Mouse (Mus musculus) liver, embryonic 12.5 days (tissue): ENCODE measurements around the gene 1700061G19Rik. TPM values are rescaled to one million over a fixed set of nuclear protein-coding genes. Genes with fewer than 3 reads are reported as not detected.

Source experiments
- ATAC-seq: fragments of 200-750 bp; cut with Nextera tagmentation; 2 replicates; pipeline ENCODE4 v1.8.0; 2017; ENCODE audit warnings: moderate number of reproducible peaks, mild to moderate bottlenecking, moderate library complexity
- H3K27ac ChIP-seq: fragments of 300-500 bp; sonication (generic); 2 replicates; pipeline ENCODE4 v1.5.1; 2016; ENCODE audit warnings: mild to moderate bottlenecking
- H3K27me3 ChIP-seq: fragments of 300-500 bp; sonication (generic); replicated peaks from 2 replicates; pipeline ENCODE4 v1.6.1; 2016; ENCODE audit warnings: mild to moderate bottlenecking, moderate library complexity
- H3K36me3 ChIP-seq: fragments of 300-500 bp; sonication (generic); 2 replicates; pipeline ENCODE4 v1.6.1; 2016; ENCODE audit warnings: mild to moderate bottlenecking, moderate library complexity
- H3K4me1 ChIP-seq: fragments of 300-500 bp; sonication (generic); 2 replicates; pipeline ENCODE4 v1.6.1; 2016
- H3K4me2 ChIP-seq: fragments of 300-500 bp; sonication (generic); 2 replicates; pipeline ENCODE4 v1.6.1; 2016; ENCODE audit warnings: mild to moderate bottlenecking, moderate library complexity
- H3K4me3 ChIP-seq: fragments of 300-500 bp; sonication (generic); 2 replicates; pipeline ENCODE4 v1.5.1; 2016; ENCODE audit warnings: mild to moderate bottlenecking, moderate library complexity
- H3K9ac ChIP-seq: fragments of 300-500 bp; sonication (generic); 2 replicates; pipeline ENCODE4 v1.6.1; 2016; ENCODE audit warnings: mild to moderate bottlenecking, moderate library complexity
- H3K9me3 ChIP-seq: fragments of 300-500 bp; sonication (generic); replicated peaks from 2 replicates; pipeline ENCODE4 v1.6.1; 2016; ENCODE audit warnings: mild to moderate bottlenecking, moderate library complexity
- WGBS: fragments of 180-500 bp; shearing (Covaris S2); methylation state at CpG from one replicate; pipeline ENCODE4 v1.1.7; 2016; ENCODE audit not compliant: insufficient replicate concordance; 5-methylcytosine and 5-hydroxymethylcytosine counted together
- polyA plus RNA-seq: library from polyadenylated mRNA; unstranded; fragments of >200 nt; fragmentation: Nextera tagmentation; extraction: Ambion mirVana; gene quantifications from 2 replicates; pipeline ENCODE4 v1.2.1, GENCODE M21; 2016

Gene 1700061G19Rik
- polyA plus RNA-seq: 0.08 and 0.11 TPM in 2 replicates

DNA sequence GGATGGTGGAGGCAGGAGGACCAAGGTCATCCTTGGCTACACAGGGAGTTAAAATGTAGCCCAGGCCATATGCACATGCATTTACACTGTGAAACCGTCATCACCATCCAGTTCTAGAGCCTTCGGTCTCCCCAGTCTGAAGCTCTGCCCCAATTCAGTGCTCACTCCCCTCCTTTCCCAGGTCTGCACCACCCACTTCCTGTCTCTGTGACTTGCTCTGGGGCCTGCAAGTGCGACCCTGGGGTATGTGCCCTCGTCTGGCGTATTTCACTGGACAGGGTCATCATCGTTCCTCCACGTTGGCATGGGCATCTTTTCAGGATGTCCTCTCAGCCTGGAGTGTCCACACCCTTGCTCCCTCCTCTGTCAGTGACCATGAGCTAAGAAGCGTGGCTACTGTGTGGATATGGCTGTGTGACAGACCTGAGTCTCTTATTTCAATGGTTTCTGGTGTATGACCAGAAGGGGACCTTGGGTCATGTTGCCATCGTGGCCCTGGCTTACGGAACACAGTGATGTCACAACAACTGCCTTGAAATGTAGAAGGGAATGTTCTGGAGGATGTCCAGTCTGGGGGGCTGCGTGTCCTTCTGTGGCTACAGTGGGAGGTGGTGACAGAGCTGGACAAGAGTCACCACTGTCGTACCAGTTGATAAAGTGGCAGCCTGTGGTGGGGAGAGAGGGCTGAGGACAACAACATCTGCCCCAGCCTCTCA, at the start of gene 1700061G19Rik:
TSS of gene 1700061G19Rik (plus strand) at position 542 of the 716 bp plus-strand sequence.
- Histone ChIP-seq H3K4me1 (peaks cover 5% of the 10 kb centered on the region), H3K36me3 (no peaks in the 10 kb centered on the region), H3K4me3 (no peak within 1 kb of the TSS), H3K9ac (no peak within 1 kb of the TSS), H3K27me3 (peaks cover 21% of the 10 kb centered on the region; the same call in 1 of the 2 replicates), H3K27ac (no peak within 1 kb of the TSS), H3K9me3 (no peaks in the 10 kb centered on the region), H3K4me2 (no peak within 1 kb of the TSS)
- WGBS: 62% methylated on average over 12 of the region's 12 CpGs
- ATAC-seq: no peak

DNA sequence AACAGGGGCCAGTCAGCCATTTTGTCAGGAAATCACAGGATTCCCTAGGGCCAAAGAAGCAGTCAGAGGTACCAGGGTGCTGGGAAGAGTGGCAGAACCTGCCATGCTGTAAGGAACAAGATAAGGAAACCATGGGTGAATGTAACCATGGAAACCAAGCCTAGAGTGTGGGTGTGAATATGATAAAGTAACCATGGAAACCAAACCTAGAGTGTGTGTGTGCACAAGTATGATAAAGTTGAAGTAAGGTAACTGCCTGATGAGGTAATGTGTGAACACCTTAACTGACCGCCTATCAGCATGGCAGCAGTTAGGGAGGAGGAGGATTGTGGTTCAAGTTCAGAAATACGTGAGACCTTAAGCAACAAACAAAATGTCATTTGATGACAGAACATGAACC, 48.6 kb upstream of the 1700061G19Rik start:
- Histone ChIP-seq H3K4me2 (peak overlapping the region; percentile 94), H3K4me3 (peak overlapping the region; percentile 40), H3K9me3 (no peaks in the 10 kb centered on the region), H3K36me3 (peaks cover 11% of the 10 kb centered on the region), H3K9ac (peak overlapping the region; percentile 92), H3K27ac (peak overlapping the region; percentile 96), H3K27me3 (peaks cover 17% of the 10 kb centered on the region), H3K4me1 (peaks cover 85% of the 10 kb centered on the region)
- WGBS: 29% methylated on average over 2 of the region's 2 CpGs
- ATAC-seq: peak; percentile 69

DNA sequence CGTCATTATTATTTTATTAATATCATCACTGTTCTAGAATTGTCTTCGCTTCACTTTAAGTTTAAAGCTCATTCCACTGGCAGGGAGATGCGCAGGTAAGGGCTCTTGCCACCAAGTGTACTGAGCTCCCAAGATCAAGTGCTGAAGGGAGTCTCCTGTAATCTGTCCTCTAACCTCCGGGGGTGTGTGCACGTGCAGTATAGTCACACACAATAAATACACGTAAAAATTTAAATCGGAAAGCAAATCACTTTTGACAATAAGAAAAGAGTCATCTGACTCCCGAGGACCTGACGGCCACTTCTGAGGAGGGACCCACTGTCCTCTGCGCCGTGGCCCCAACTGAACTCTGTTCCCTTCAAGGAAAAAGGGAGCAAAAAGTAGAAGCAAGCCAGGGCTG, 46.1 kb upstream of the 1700061G19Rik start:
- H3K9me3 ChIP-seq: no peaks in the 10 kb centered on the region
- H3K27ac ChIP-seq: peak overlapping the region; percentile 96
- peak overlapping the region; percentile 92 for H3K4me3 ChIP-seq
- WGBS: 31% methylated on average over 11 of the region's 11 CpGs
- no peaks in the 10 kb centered on the region for H3K36me3 ChIP-seq
- ATAC-seq: no peak
- peaks cover 71% of the 10 kb centered on the region for H3K4me1 ChIP-seq
- H3K9ac ChIP-seq: peak overlapping the region; percentile 92
- H3K27me3 ChIP-seq: peaks cover 31% of the 10 kb centered on the region
- peak overlapping the region; percentile 94 for H3K4me2 ChIP-seq

DNA sequence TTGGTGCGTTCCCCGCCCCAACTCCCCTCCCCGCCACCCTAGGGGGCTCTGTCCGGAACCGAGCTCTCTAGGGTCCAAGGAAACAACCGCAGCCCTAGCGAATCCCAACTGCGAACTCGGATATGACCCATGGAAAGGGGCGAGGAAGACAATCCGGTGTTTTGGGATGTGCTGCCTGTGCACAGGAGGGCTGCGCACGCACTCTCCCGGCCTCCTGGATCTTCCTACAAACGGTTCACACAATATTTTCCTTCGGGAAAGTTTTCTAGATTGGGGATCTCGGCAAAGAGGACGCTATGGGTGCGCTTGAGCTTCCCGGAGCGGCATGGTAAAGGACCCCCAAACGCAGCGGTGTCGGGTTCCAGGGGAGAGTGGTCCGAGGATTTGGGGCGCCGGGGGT, 45.5 kb upstream of the 1700061G19Rik start:
- H3K4me2 ChIP-seq: peak overlapping the region; percentile 94
- peak overlapping the region; percentile 96 for H3K27ac ChIP-seq
- no peak for ATAC-seq
- H3K36me3 ChIP-seq: no peaks in the 10 kb centered on the region
- H3K4me1 ChIP-seq: peaks cover 65% of the 10 kb centered on the region
- peaks cover 31% of the 10 kb centered on the region for H3K27me3 ChIP-seq
- WGBS: 3% methylated on average over 27 of the region's 27 CpGs
- no peaks in the 10 kb centered on the region for H3K9me3 ChIP-seq
- H3K9ac ChIP-seq: peak overlapping the region; percentile 92
- peak overlapping the region; percentile 92 for H3K4me3 ChIP-seq

DNA sequence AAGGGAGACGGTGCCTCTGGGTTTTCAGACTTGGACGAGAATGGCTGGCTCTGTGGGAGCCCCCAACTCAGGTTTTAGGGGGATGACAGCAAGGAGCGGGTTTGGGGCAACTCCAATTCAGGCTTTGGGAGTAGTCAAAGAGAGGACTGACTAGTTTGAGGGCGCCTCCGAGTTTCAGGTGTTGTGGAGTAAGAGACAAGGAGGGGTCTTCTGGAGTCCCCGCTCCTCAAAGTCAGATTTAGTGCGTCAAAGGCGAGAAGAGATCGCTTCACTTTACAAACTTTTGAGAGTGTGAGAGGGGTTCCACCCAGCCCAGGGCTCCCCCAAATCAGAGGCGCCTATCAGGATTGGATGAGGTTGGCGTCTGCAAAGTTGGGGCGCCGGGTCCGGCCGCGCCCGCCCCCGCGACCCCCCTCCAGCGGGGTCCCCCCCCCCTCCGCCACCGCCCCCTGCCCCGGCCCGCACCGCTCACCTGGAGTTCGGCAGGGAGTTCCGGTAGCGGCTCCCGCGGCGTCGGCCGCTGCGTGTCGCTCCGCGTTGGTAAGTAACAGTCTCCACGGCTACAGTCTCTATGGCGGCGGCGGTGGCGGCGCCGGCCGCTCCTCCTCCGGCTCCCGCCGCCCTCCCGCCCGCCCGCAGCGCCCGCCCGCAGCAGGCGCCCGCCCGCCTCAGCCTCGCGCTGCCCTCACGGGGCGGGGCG, 44.7 kb upstream of the 1700061G19Rik start, which contains the start of gene Rfx2:
TSS of gene Rfx2 (minus strand) at position 603 of the 700 bp plus-strand sequence.
- H3K9me3 ChIP-seq: no peaks in the 10 kb centered on the region
- H3K27me3 ChIP-seq: peaks cover 31% of the 10 kb centered on the region
- peaks cover 65% of the 10 kb centered on the region for H3K4me1 ChIP-seq
- H3K36me3 ChIP-seq: no peaks in the 10 kb centered on the region
- under 1% methylated on average over 37 of the region's 62 CpGs for WGBS
- H3K9ac ChIP-seq: peak within 1 kb of the TSS; percentile 92
- peak within 1 kb of the TSS; percentile 92 for H3K4me3 ChIP-seq
- H3K27ac ChIP-seq: peak within 1 kb of the TSS; percentile 96
- H3K4me2 ChIP-seq: peak within 1 kb of the TSS; percentile 94
- ATAC-seq: no peak; the same call in 1 of the 2 replicates

DNA sequence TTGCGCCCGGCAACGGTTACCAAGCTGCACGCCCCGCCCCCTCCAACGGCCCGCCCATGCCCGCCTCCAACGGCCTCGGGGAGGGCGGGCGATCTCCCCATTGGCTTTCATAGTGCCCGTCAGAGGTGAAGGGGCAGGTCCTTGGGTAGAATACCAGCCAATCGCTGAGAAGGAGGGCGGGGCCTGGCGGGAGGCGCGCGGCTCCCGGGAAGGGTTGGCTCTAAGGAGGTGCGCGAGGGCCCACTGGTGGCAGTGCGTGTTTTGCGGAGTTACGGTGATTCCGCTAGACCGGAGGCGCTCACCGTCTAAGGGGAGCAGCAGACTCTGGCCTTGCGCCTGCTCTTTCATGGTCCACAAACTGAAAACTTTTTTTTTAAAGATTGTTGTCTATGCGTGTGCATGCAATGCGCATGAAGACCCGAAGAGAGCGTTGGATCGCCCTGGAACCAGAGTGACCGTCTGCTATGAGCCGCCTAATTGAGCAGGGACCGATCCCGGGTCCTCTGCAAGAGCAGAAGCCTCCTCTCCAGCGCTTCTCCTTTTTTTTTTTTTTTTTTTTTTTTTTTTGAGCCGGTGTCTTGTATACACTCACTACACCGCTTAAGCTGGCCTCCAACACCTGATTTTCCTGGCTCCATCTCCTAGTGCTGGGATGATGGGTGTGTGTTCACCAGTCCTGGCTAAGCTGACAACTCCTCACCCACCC, 44.0 kb upstream of the 1700061G19Rik start:
- WGBS: under 1% methylated on average over 42 of the region's 42 CpGs
- Histone ChIP-seq H3K9me3 (no peaks in the 10 kb centered on the region), H3K27me3 (peaks cover 35% of the 10 kb centered on the region), H3K27ac (no peak overlapping the region), H3K9ac (peak overlapping the region; percentile 66), H3K36me3 (no peaks in the 10 kb centered on the region), H3K4me3 (peak overlapping the region; percentile 92), H3K4me1 (peaks cover 65% of the 10 kb centered on the region), H3K4me2 (peak overlapping the region; percentile 94)
- ATAC-seq: peak; percentile 92

DNA sequence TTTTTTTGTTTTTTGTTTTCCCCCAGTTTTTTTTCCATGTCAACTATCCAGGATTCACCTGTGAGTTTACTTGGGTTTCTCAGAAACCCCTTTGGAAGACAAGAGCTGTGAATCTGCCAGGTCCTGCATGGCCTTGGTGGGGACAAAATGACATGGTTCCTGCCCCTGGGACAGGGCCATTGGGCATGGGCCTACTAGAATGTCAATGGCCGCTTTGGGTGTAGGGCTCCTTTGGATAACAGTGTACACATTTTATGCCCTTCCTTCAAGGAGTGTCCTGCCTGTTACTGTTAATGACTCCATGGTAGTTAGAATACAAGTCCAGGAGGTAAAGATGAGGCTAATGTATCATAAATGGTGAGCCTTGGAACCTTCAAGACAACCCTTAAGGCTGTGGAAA, 42.4 kb upstream of the 1700061G19Rik start:
- ATAC-seq: no peak
- no peaks in the 10 kb centered on the region for H3K36me3 ChIP-seq
- H3K4me1 ChIP-seq: peaks cover 54% of the 10 kb centered on the region
- 75% methylated on average over 1 of the region's 1 CpGs for WGBS
- no peak overlapping the region for H3K4me3 ChIP-seq
- no peak overlapping the region for H3K27ac ChIP-seq
- H3K27me3 ChIP-seq: peaks cover 50% of the 10 kb centered on the region
- H3K9ac ChIP-seq: no peak overlapping the region
- no peaks in the 10 kb centered on the region for H3K9me3 ChIP-seq
- H3K4me2 ChIP-seq: no peak overlapping the region

DNA sequence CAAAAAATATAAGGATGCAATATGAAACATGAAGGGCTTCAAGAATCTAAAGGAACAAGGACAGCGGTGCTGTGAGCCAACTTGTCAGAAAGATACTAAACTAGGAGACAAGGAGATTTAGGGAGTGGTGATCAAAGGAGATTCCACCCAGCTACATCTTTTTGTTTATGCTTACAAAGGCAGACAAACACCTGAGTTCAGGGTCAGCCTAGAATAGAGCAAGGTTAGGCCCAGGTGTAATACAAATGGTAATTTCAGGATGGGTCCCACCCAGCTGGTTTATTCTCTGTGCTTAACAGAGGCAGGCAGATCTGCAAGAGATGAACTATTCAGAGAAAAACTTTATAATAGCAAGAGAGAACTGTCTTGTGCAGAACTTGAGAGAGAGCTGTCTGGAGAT, 41.9 kb upstream of the 1700061G19Rik start:
- Histone ChIP-seq H3K4me1 (peaks cover 49% of the 10 kb centered on the region), H3K27ac (no peak overlapping the region), H3K4me3 (no peak overlapping the region), H3K4me2 (no peak overlapping the region), H3K9me3 (no peaks in the 10 kb centered on the region), H3K9ac (no peak overlapping the region), H3K27me3 (peaks cover 55% of the 10 kb centered on the region), H3K36me3 (no peaks in the 10 kb centered on the region)
- no peak for ATAC-seq
- WGBS: 77% methylated on average over 1 of the region's 1 CpGs

DNA sequence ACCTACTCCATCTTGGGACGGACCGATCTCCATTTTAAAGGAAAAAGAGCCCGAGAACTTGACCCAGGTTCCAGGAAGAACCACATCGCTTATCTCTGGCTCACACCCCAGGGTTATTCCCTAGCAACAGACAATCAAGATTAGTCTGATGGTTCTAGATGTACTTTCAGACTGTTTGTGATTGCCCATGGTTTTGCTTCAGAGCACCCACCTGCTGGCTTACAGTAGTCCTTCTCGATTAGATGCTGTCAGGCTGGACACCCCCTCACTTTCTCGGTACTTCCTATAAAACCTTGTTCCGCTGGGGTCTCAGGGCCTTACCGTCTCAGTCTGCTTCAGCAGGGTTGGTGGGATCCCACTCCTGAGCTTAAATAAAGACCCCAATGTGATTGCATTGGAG, 38.9 kb upstream of the 1700061G19Rik start:
- Histone ChIP-seq H3K4me1 (peaks cover 27% of the 10 kb centered on the region), H3K36me3 (no peaks in the 10 kb centered on the region), H3K9ac (no peak overlapping the region), H3K4me2 (no peak overlapping the region), H3K9me3 (no peaks in the 10 kb centered on the region), H3K4me3 (no peak overlapping the region), H3K27me3 (peaks cover 52% of the 10 kb centered on the region), H3K27ac (no peak overlapping the region)
- ATAC-seq: no peak
- WGBS: 59% methylated on average over 8 of the region's 8 CpGs

DNA sequence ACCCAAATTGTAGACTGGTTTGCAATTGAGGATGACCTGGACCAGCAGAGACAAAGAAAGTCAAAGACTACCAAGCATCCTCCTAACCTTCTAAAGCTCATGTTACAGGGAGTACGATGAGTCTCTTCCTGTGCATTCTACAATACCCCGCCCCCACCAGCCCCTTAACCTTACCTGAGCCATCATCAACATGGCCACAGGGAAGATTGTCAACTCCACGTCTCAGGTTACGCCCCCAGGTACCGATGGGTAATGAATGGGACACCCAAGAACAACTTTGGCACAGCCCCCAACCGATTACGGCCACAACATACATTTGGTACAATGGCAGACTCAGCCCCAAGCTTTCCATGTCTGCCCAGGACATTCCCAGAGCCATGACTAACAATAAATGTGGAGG, 34.8 kb upstream of the 1700061G19Rik start:
- H3K4me1 ChIP-seq: peaks cover 13% of the 10 kb centered on the region
- ATAC-seq: no peak
- no peak overlapping the region for H3K4me2 ChIP-seq
- H3K27me3 ChIP-seq: peaks cover 42% of the 10 kb centered on the region
- H3K4me3 ChIP-seq: no peak overlapping the region
- H3K9me3 ChIP-seq: no peaks in the 10 kb centered on the region
- WGBS: 77% methylated on average over 7 of the region's 7 CpGs
- no peaks in the 10 kb centered on the region for H3K36me3 ChIP-seq
- no peak overlapping the region for H3K27ac ChIP-seq
- no peak overlapping the region for H3K9ac ChIP-seq

DNA sequence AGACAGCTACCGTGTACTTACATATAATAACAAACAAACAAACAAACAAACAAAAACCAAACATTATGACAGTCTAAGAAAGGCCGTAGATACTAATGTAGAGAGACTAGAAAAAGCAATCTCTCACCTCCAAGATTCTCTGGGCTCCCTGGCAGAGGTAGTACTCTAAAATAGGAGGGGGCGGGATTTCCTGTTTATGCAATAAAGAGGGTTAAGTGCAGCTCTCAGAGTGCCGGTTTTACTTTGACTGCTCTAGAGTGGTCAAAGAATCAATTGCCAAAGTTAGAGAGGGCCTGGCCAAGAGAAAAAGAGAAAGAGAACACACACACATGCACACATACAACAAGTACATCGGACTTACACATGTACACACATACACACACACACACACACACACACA, 33.1 kb upstream of the 1700061G19Rik start:
- Histone ChIP-seq H3K4me2 (no peak overlapping the region), H3K27ac (no peak overlapping the region), H3K9ac (no peak overlapping the region), H3K4me3 (no peak overlapping the region), H3K27me3 (peaks cover 36% of the 10 kb centered on the region), H3K9me3 (no peaks in the 10 kb centered on the region), H3K36me3 (no peaks in the 10 kb centered on the region), H3K4me1 (no peaks in the 10 kb centered on the region)
- ATAC-seq: no peak
- WGBS: 58% methylated on average over 5 of the region's 5 CpGs

DNA sequence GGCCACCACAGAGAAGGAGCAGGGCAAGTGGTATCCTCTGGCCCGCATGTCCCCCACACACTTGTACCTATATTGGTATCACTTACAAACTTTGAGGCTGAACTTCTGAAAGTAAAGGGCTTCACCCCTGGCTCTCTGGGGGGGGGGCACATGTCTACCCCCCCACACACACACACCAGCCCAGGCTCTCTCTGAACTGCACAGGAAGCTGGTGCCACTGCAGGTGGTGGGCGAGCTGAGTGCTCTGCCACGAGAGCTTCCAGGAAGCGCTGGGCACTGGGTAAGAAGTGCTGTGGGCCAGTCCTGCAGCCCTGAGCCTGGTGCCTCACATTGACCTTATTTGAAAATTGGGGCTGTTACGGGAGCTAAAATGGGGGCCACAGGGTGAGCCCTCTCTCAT, 31.6 kb upstream of the 1700061G19Rik start:
- Histone ChIP-seq H3K27ac (no peak overlapping the region), H3K4me2 (no peak overlapping the region), H3K9ac (no peak overlapping the region), H3K4me1 (no peaks in the 10 kb centered on the region), H3K4me3 (no peak overlapping the region), H3K36me3 (no peaks in the 10 kb centered on the region), H3K9me3 (no peaks in the 10 kb centered on the region), H3K27me3 (peaks cover 37% of the 10 kb centered on the region; the same call in 1 of the 2 replicates)
- 68% methylated on average over 5 of the region's 5 CpGs for WGBS
- no peak for ATAC-seq
